Mouse (Mus musculus) ZHBTc4 (cell line): ENCODE data around the gene Ercc6l.

ENCODE experiments used
- DNase-seq: peaks from one replicate; pipeline ENCODE4 v3.0.0-alpha.2; 2011; ENCODE audit warnings: low read depth, low spot score

Gene Ercc6l

DNA sequence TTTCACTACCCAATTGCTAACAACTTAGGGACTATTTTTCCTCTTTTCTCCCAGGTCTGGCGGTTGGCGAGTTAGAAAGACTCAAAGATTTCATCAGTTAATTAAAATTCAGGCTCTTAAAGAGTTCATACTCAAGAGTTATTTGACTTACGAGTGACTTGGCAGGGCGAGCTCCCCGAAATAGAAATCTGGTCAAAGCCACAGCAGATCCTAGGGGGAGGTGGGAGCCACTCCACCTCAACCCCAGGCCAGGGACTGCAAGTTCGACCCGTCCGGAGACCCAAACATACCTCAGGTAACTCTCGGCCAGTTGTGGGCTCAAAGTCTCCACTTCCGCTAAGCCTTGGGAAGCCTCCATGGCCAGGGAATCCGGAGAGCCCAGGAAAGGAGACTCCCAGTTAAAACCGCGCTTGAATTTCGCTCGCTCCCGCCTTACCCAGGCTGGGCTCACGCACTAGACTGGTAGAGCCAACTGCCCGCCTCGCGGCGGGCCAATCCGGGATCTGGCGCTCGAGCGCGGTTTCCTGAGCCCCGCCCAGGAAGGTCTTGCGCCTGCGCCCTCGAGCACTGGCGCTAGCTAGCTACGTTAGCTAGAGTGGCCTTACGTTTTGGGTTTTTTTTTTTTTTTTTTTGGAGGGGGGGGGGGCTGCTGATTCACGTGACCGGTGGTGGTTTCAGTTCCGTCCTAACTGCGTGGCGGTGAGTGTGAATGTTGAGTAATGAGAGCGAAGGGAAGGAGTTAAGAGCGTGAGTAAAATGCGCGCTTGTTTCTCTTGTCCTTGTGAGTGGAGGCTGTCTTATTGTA is at the start of gene Ercc6l:
TSS of gene Ercc6l (minus strand) at position 474 of the 805 bp plus-strand sequence.
- DNase-seq = peak; percentile 97

GRCm38 (mm10) chrX:102190840-102191239 is 33.9 kb upstream of the Ercc6l start:
- DNase-seq = peak; percentile 11

DNA sequence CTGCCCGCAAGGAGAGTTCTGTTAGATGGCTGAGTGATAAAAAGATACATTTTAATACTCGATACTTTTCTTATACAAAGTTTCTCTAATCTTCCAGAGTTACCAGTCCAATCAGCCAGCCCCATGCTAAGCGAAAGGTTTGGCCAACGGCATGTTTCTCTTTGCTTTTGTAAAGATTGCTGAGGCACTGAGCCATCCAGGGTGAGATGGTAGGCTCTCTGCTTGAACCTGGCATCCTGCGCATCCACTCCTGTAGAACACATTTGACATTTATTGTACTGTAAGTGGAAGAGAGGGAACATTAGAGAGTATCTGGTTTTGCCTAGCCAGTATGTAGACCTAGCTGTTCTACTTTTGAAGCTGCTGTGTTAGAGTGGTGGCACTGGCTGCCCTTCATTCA is 32.7 kb upstream of the Ercc6l start:
- peak; percentile 3 for DNase-seq

- DNase-seq = peak; percentile 85
These were observed 32.0 kb upstream of the Ercc6l start, which contains the start of gene Rps4x for GRCm38 (mm10) chrX:102188712-102189497. TSS of gene Rps4x (minus strand) at chrX:102189394.

GRCm38 (mm10) chrX:102187023-102187699 is 30.3 kb upstream of the Ercc6l start:
- peak; percentile 33 for DNase-seq

GRCm38 (mm10) chrX:102182575-102182974 is 25.7 kb upstream of the Ercc6l start:
- peak; percentile 42 for DNase-seq

- DNase-seq = no peak
These were observed 18.8 kb upstream of the Ercc6l start for GRCm38 (mm10) chrX:102175538-102176287.

DNA sequence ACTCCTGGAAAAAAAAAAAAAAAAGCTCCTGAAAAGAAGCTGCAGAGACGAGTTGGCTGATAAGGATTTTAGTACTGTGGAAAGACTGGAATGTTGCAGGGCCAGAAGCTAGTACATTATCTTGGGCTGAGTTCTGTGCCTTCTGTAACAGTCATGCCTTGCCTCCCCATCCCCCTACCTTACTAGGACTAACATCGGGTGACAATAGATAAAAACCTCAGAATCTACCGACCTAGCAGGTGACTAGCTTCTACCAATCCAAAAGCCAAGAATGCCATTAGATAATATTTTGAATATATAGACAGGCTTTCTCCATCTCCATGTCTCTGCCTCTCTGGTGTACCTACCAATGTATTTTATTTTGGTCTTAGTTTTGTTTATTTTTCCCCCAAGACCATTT is 14.0 kb upstream of the Ercc6l start:
- DNase-seq = no peak

DNA sequence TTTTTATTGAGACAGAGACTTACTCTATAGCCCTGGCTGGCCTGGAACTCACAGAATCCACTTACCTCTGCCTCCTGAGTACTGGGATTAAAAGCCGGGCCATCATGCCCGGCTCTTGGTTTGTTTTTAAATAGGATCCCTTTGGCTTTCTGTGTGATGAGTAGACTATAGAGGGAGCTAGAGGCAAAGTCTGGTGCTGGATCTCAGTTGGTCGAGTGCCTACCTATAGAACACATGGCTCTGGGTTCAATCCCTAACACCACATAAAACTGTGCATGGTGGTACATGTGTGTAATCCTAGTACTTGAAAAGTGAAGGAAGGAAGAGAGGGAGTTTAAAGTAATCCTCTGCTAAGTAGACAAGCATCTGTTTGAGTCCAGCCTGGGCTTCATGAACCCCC is 13.2 kb upstream of the Ercc6l start:
- DNase-seq = peak; percentile 3

DNA sequence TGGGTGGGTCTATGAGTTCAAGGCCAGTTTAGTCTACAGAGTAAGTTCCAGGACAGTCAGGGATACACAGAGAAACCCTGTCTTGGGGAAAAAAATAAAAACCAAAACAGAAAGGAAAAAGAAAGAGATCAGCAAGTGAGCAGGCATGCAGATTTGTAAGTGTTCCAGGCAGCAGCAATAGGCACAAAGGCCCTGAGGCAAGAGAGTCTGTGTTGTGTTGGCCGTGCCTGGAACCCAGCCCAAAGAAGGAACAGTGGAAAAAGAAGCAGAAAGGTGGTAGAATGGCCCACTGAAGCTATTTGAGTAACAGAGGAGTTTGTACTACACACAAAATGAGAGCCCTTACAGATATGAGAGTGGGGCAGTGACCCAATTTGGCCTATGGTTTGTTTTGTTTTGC is 12.8 kb upstream of the Ercc6l start:
- no peak for DNase-seq

DNA sequence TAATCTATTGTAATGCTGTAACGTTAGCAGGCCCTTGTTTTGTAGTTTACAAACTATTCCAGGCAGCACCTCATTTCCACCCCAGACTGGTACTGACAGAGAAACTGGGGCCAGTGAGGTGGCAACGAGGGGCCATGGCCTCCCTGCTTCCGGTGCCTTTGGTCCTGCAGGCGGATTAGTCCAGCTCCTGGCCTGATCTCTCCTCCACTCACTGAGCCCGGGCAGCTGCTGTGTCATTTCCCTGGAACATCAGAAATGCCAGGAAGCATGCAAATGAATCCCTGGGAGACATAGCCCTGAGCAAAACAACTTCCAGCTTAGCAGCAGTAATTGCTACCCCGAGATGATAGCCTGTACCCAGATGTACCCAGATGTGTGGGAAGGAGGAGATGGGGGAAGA is 10.1 kb upstream of the Ercc6l start:
- no peak for DNase-seq

GRCm38 (mm10) chrX:102166521-102166920 is 9.6 kb upstream of the Ercc6l start:
- peak; percentile 5 for DNase-seq

DNA sequence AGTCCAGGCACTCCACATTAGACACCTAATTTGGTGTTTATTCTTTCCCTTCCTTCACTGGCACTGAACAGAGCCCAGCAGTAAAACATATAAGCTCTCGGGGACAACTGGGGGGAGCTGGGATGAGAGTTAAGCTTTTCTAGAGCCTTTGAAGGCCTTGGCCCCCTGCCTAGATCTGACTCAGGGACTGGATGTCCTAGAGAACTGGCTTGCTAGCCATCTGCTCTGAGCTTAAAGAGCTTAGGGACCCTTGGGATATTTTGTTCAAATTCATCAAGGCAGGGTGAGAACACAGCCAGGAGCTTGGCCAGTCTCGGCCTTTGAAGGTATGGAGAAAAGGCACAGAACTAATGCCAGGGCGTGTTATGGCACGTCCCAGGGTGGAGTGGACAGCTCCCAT is 6.6 kb upstream of the Ercc6l start:
- DNase-seq = no peak

GRCm38 (mm10) chrX:102163096-102163495 is 6.2 kb upstream of the Ercc6l start:
- peak; percentile 36 for DNase-seq

DNA sequence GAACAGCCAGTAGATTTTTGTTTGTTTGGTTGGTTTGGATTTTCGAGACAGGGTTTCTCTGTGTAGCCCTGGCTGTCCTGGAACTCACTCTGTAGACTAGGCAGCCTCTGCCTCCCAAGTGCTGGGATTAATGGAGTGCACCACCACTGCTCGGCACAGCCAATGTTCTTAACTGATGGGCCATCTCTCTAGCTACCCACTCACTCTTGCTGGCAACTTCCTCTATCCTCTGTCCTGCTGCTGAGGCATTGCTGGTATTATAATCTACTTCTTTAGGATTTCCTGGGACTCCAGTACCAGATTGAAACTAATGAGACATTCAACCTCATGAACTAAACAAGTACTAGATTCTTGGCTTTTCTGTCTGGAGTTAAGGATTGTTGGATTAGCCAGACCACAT is 3.6 kb upstream of the Ercc6l start:
- DNase-seq = no peak

- peak; percentile 63 for DNase-seq
These were observed 2.9 kb upstream of the Ercc6l start for GRCm38 (mm10) chrX:102159778-102160177.

- no peak for DNase-seq
These were observed 516 bp upstream of the Ercc6l start for GRCm38 (mm10) chrX:102157423-102157791.

DNA sequence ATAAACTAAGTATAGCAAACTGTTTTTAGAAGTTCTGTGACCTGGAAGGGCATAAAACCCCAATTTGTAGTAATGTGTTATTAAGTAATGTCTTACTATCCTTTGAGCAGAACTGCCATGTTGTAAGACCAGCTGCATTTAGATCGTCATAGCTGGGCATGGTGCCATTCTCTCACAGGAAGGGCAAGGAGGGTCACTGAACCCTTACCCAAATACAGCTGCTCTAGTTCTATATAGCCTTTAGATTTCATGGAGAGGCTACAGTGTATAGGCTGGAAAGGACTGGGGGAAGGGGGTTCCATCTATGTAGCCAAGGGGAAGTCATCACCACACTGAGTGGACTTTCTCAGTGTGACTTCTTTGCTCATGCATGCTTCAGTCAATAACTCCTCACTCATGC is 15.7 kb downstream of the Ercc6l start:
- DNase-seq = no peak

DNA sequence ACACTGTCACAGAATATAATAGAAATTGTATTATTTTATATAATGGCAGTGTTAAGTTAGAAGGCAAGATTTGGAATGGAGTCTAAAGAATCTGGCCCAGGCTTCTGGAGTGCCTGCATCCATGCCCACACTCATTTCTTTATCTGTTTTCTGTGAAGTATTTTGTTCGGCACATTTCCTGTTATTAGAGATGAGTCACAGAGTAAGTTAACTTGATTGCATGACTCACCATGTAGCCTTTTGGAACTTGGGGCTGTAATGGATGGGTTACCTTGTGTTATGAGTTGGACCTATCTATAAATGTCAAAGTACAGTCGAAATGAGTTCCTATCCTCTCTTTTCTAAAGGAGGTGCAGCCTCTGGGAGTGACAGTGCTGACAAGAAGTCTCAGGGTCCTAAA is 35.6 kb downstream of the Ercc6l start:
- DNase-seq = no peak

GRCm38 (mm10) chrX:102119042-102119864 is 37.6 kb downstream of the Ercc6l start, which contains the start of gene Pin4:
TSS of gene Pin4 (plus strand) at chrX:102119447.
- peak; percentile 97 for DNase-seq

- DNase-seq = no peak
These were observed 41.2 kb downstream of the Ercc6l start for GRCm38 (mm10) chrX:102115676-102116075.
